Mouse (Mus musculus) midbrain, embryonic 13.5 days (tissue): Measurements from ENCODE around the gene Rai1. TPM values are rescaled to one million over a fixed set of nuclear protein-coding genes. Genes with fewer than 3 reads are reported as not detected.

Experiments
- ATAC-seq: fragments of 200-750 bp; cut with Nextera tagmentation; 2 replicates; pipeline ENCODE4 v1.8.0; 2017; ENCODE audit warnings: mild to moderate bottlenecking, moderate TSS enrichment, moderate library complexity
- H3K27ac ChIP-seq: fragments of 300-500 bp; sonication (generic); 2 replicates; pipeline ENCODE4 v1.5.1; 2015; ENCODE audit warnings: inconsistent platforms, mild to moderate bottlenecking, moderate library complexity
- H3K27me3 ChIP-seq: fragments of 300-500 bp; sonication (generic); 2 replicates; pipeline ENCODE4 v1.6.1; 2015; ENCODE audit warnings: mild to moderate bottlenecking, inconsistent platforms
- H3K36me3 ChIP-seq: fragments of 300-500 bp; sonication (generic); 2 replicates; pipeline ENCODE4 v1.6.1; 2015; ENCODE audit warnings: mild to moderate bottlenecking, inconsistent platforms
- H3K4me1 ChIP-seq: fragments of 300-500 bp; sonication (generic); replicated peaks from 2 replicates; pipeline ENCODE4 v1.6.1; 2015; ENCODE audit warnings: inconsistent platforms
- H3K4me2 ChIP-seq: fragments of 300-500 bp; sonication (generic); replicated peaks from 2 replicates; pipeline ENCODE4 v1.6.1; 2015; ENCODE audit warnings: moderate library complexity, mild to moderate bottlenecking, inconsistent platforms
- H3K4me3 ChIP-seq: fragments of 300-500 bp; sonication (generic); replicated peaks from 2 replicates; pipeline ENCODE4 v1.5.1; 2015; ENCODE audit warnings: mild to moderate bottlenecking, inconsistent platforms
- H3K9ac ChIP-seq: fragments of 300-500 bp; sonication (generic); replicated peaks from 2 replicates; pipeline ENCODE4 v1.6.1; 2015; ENCODE audit warnings: mild to moderate bottlenecking, inconsistent platforms
- H3K9me3 ChIP-seq: fragments of 300-500 bp; sonication (generic); 2 replicates; pipeline ENCODE4 v1.6.1; 2016; ENCODE audit warnings: mild to moderate bottlenecking, inconsistent platforms
- WGBS: fragments of 180-500 bp; shearing (Covaris S2); methylation state at CpG from one replicate; pipeline ENCODE4 v1.1.7; 2015; 5-methylcytosine and 5-hydroxymethylcytosine counted together
- polyA plus RNA-seq: library from polyadenylated mRNA; unstranded; fragments of >200 nt; fragmentation: Nextera tagmentation; extraction: Ambion mirVana; gene quantifications from 2 replicates; pipeline ENCODE4 v1.2.1, GENCODE M21; 2015

The Rai1 gene
- polyA plus RNA-seq, 1 experiment from 2014 or later, result 32.7 TPM

- Histone ChIP-seq H3K27ac (peak overlapping the region; percentile 90), H3K4me1 (peaks cover 70% of the 10 kb centered on the region), H3K9me3 (no peaks in the 10 kb centered on the region), H3K4me3 (0 out of 2 replicates have a peak overlapping the region, but pooled peaks have one; percentile 49), H3K4me2 (peak overlapping the region; percentile 63), H3K9ac (peak overlapping the region; percentile 76), H3K36me3 (no peaks in the 10 kb centered on the region), H3K27me3 (no peaks in the 10 kb centered on the region)
- 10% methylated on average over 4 of the region's 4 CpGs for WGBS
- no peak for ATAC-seq
Measured at GRCm38 (mm10) chr11:60113624-60114023, 8.8 kb downstream of the Rai1 start.

DNA sequence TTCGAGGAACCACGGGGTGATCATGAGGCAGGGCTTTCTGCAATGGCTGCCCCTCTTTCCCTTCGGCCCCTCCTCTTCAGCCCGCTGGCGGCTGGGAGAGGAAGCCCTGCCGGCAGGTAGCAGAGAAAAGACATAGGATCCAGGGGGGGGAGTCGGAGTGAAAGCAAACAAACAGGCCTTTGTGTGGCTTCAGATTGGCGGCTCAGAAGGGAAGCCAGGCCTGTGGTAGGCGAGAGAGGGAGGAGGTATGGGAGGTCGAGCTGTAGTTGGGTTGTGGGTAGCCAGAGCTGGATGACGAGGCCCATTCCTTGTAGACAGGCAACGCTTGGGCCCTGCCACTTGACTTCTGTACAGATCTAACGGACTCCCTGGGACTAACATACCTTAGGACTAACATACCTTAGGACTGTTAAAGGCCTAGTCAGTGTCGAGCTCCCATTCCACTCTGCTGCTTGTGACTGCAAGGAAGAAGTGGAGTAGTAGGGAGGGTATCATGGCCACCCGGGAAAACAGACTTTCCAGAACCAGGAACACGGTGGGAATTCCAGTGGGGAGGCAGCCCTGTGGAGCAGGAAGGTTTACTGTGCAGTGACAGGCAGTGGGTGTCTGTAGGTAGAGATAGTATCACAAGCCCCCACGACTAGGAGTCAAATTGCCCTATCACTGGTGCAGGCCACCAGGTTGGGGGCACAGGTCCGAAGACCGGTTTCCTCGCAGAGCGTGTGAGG lies 9.6 kb downstream of the Rai1 start:
- WGBS, result under 1% methylated on average over 20 of the region's 21 CpGs
- H3K4me2 ChIP-seq, result peak overlapping the region; percentile 63
- H3K27me3 ChIP-seq, result no peaks in the 10 kb centered on the region
- peak overlapping the region; percentile 76 for H3K9ac ChIP-seq
- peak overlapping the region; percentile 90 for H3K27ac ChIP-seq
- H3K36me3 ChIP-seq, result no peaks in the 10 kb centered on the region
- peak; percentile 58 for ATAC-seq
- peak overlapping the region; percentile 49 for H3K4me3 ChIP-seq
- H3K9me3 ChIP-seq, result no peaks in the 10 kb centered on the region
- peaks cover 62% of the 10 kb centered on the region for H3K4me1 ChIP-seq

DNA sequence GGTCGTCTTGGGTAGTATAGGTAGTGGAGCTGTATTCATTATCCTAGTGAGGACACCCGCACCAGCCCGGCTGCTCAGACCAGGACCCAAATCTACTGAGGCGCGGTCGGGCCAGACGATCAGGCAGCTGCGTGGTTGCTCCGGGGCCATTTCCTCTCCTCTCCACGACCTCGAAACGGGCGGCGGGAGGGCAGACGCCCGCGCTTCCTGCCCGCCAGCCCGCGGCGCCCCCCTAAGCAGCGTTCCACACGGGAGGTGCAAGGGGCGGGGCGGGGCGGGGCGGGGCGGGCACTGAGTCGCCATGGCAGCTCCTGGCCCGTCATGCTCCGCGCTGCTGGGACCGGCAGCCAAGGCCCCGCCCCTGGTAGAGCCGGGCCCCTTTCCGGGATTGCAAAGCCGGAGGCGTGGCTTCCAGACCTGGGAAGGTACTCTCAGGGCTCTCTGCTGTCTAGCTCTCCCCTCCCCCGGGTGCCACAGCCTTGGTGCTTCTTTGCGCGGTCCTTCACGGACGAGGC lies 10.3 kb downstream of the Rai1 start:
- H3K9ac ChIP-seq, result peak overlapping the region; percentile 76
- H3K27ac ChIP-seq, result peak overlapping the region; percentile 90
- no peaks in the 10 kb centered on the region for H3K27me3 ChIP-seq
- H3K4me3 ChIP-seq, result peak overlapping the region; percentile 49
- H3K4me2 ChIP-seq, result peak overlapping the region; percentile 63
- H3K4me1 ChIP-seq, result peaks cover 58% of the 10 kb centered on the region
- WGBS, result under 1% methylated on average over 37 of the region's 43 CpGs
- peak; percentile 94 for ATAC-seq
- H3K36me3 ChIP-seq, result no peaks in the 10 kb centered on the region
- no peaks in the 10 kb centered on the region for H3K9me3 ChIP-seq

DNA sequence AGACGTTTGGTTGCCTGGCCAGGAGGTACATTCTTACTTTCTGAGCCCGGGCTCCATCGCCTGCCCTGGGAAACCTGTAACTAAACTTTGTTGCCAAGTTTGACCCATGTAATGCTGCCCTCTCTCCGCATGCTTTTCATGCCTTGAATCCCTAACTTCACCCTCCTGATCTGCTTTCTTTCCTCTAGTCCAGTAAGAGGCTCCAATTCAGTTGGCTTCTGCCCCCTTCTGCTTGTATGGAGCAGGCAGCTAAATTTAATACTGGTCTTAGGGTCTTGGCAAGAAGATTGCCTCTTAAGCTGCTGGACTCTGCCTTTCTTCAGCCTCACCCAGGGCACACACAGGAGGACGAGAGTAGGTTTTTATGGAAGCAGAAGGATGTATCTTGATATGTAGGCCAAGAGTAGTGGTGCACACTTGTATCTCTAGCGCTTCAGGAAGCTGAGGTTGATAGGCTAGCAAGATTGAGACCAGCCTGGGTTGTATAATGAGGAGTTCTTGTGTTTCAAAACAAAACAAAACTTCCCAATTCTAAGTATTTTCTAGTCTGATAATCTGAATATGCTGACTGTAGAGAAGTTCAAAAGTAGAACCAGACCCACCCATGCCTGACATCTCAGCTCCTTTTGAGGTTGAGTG lies 10.9 kb downstream of the Rai1 start:
- 34% methylated on average over 6 of the region's 6 CpGs for WGBS
- no peaks in the 10 kb centered on the region for H3K36me3 ChIP-seq
- H3K9ac ChIP-seq, result peak overlapping the region; percentile 76
- no peaks in the 10 kb centered on the region for H3K27me3 ChIP-seq
- peak overlapping the region; percentile 90 for H3K27ac ChIP-seq
- H3K4me2 ChIP-seq, result peak overlapping the region; percentile 63
- peaks cover 61% of the 10 kb centered on the region for H3K4me1 ChIP-seq
- H3K4me3 ChIP-seq, result peak overlapping the region; percentile 49
- ATAC-seq, result no peak
- no peaks in the 10 kb centered on the region for H3K9me3 ChIP-seq

DNA sequence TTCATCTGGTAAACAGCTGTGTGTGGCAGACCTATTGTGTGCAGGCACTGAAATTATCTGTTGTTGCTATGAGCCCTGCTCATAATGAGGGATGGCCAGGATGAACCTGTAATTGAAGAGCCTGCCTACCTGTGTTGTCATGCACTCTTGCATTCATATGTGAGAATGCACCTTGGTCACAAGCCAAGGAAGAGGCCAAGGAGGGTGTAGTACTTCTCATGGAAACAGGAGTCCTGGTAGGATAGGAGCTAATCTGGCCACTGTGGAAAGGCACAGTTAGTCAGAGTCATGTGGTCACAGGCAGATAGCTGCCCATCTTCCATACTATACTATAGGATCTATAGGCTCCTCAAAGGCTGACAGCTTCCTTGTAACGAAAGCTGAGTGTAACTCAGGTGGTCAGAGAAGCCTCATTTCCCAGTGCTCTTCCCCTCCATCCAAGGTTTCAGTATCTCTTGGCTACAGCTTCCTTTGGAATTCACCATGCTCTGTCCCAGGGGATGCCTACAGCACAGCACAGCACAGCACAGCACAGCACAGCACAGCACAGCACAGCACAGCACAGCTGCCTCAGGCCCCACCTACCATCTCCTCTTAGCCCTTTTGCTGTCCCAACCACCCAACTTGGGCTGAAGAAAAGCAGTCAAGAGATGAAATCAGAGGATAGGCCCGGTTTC lies 15.9 kb downstream of the Rai1 start:
- Histone ChIP-seq H3K9me3 (no peaks in the 10 kb centered on the region), H3K36me3 (no peaks in the 10 kb centered on the region), H3K27me3 (no peaks in the 10 kb centered on the region), H3K4me1 (peaks cover 19% of the 10 kb centered on the region), H3K4me3 (no peak overlapping the region), H3K9ac (no peak overlapping the region), H3K4me2 (no peak overlapping the region), H3K27ac (no peak overlapping the region)
- 88% methylated on average over 2 of the region's 2 CpGs for WGBS
- ATAC-seq, result peak; percentile 37; the same call in 1 of the 2 replicates

- no peak overlapping the region for H3K4me2 ChIP-seq
- H3K27ac ChIP-seq, result no peak overlapping the region
- ATAC-seq, result no peak
- no peaks in the 10 kb centered on the region for H3K27me3 ChIP-seq
- no peak overlapping the region for H3K9ac ChIP-seq
- H3K4me3 ChIP-seq, result no peak overlapping the region
- no peaks in the 10 kb centered on the region for H3K9me3 ChIP-seq
- H3K36me3 ChIP-seq, result no peaks in the 10 kb centered on the region
- H3K4me1 ChIP-seq, result peaks cover 27% of the 10 kb centered on the region
Measured at GRCm38 (mm10) chr11:60122611-60123010, 17.8 kb downstream of the Rai1 start.

- H3K4me1 ChIP-seq, result peaks cover 26% of the 10 kb centered on the region
- peak overlapping the region; percentile 15; the same call in 1 of the 2 replicates for H3K27ac ChIP-seq
- H3K4me2 ChIP-seq, result no peak overlapping the region
Measured at GRCm38 (mm10) chr11:60127048-60127447, 22.2 kb downstream of the Rai1 start.

DNA sequence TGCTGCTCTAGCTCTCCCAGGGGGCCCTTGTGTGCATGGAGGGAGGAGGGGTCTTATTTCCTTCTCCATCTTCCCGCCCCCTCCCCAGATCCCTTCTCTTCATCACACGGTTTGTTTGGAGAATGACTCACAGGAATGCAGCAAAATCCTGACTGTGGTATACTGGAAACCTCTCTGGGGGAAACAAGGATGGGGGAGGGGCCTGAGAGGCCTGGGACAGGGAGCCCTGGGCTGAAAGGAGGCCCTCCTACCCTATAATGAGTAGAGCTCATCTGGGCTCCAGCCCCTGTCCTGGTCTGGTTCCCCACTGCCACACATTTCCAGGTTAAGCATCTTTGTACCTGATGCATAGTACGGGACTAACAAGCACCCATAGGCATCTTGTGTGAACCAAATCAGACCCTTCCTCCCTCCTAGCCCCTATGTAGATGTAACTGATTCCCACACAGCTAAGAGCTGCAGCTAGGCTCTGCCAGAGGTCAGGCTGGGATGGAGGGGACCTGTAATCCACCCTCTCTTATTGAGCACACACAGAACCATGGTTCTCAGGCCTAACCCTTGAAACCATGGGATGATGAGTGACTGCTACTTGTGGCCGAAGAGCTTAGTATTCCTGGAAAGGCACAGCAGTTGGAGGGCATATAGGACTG lies 23.2 kb downstream of the Rai1 start:
- no peak overlapping the region for H3K9ac ChIP-seq
- H3K9me3 ChIP-seq, result no peaks in the 10 kb centered on the region
- H3K27ac ChIP-seq, result no peak overlapping the region
- H3K27me3 ChIP-seq, result no peaks in the 10 kb centered on the region
- ATAC-seq, result no peak
- WGBS, result 52% methylated on average over 4 of the region's 4 CpGs
- no peak overlapping the region for H3K4me3 ChIP-seq
- peaks cover 26% of the 10 kb centered on the region for H3K4me1 ChIP-seq
- no peak overlapping the region for H3K4me2 ChIP-seq
- H3K36me3 ChIP-seq, result no peaks in the 10 kb centered on the region

More at GRCm38 (mm10) chr11:60127048-60127447, 22.2 kb downstream of the Rai1 start:
- H3K9ac ChIP-seq, result no peak overlapping the region
- H3K36me3 ChIP-seq, result no peaks in the 10 kb centered on the region
- no peaks in the 10 kb centered on the region for H3K9me3 ChIP-seq
- no peak overlapping the region for H3K4me3 ChIP-seq
- no peak for ATAC-seq
- H3K27me3 ChIP-seq, result no peaks in the 10 kb centered on the region

DNA sequence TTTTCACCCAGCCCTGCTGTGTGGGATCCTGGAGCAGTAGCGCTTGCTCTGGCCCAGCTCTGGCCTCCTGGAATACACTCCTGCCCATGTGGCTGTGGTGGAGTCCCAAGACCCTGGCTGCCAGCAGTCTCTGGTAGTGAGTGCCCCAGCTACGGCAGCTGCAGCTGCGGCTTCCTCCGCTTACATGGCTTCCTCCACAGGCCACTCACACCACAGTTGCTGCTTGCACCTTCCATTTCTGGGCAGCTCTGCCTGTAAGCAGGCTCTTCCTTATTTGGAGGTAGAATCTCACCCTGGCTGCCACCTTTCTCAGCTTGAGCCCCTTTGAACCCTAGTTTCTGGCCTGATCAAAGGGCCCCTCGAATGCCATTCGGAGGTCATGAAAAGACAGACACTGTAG lies 25.7 kb downstream of the Rai1 start:
- Histone ChIP-seq H3K36me3 (no peaks in the 10 kb centered on the region), H3K9ac (no peak overlapping the region), H3K27me3 (no peaks in the 10 kb centered on the region), H3K4me3 (no peak overlapping the region), H3K27ac (peak overlapping the region; percentile 56; the same call in 1 of the 2 replicates), H3K4me2 (no peak overlapping the region), H3K4me1 (peaks cover 39% of the 10 kb centered on the region), H3K9me3 (no peaks in the 10 kb centered on the region)
- WGBS, result 86% methylated on average over 6 of the region's 6 CpGs
- no peak for ATAC-seq

- H3K4me2 ChIP-seq, result no peak overlapping the region
- H3K36me3 ChIP-seq, result no peaks in the 10 kb centered on the region
- no peak for ATAC-seq
- H3K4me1 ChIP-seq, result peaks cover 31% of the 10 kb centered on the region
- WGBS, result 91% methylated on average over 1 of the region's 1 CpGs
- no peaks in the 10 kb centered on the region for H3K9me3 ChIP-seq
- no peak overlapping the region for H3K9ac ChIP-seq
- no peaks in the 10 kb centered on the region for H3K27me3 ChIP-seq
- H3K4me3 ChIP-seq, result no peak overlapping the region
- H3K27ac ChIP-seq, result no peak overlapping the region
Measured at GRCm38 (mm10) chr11:60132061-60132460, 27.2 kb downstream of the Rai1 start.

- Histone ChIP-seq H3K9ac (no peak overlapping the region), H3K36me3 (no peaks in the 10 kb centered on the region), H3K27me3 (no peaks in the 10 kb centered on the region), H3K27ac (no peak overlapping the region), H3K4me3 (no peak overlapping the region), H3K9me3 (no peaks in the 10 kb centered on the region), H3K4me1 (peaks cover 34% of the 10 kb centered on the region), H3K4me2 (no peak overlapping the region)
- ATAC-seq, result no peak
- WGBS, result 90% methylated on average over 1 of the region's 1 CpGs
Measured at GRCm38 (mm10) chr11:60136491-60136890, 31.7 kb downstream of the Rai1 start.

DNA sequence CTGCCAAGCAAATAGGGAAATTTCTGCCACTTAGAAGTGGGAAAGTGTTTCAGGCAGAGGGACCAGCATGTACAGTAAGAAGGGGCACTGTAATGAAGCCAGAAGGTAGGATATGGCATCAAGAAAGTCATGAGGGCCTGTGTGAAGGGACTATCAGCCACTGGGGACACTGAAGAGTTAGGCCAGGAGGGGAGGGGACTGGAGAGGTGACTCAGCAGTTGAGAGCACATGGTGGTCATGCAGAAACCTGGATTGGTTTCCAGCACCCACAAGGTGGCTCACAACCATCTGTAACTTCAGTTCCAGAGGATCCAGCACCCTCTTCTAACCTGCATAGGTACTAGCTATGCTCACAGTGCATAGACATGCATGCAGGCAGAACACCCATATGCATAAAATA lies 32.4 kb downstream of the Rai1 start:
- Histone ChIP-seq H3K27me3 (no peaks in the 10 kb centered on the region), H3K9me3 (no peaks in the 10 kb centered on the region), H3K4me2 (no peak overlapping the region), H3K36me3 (no peaks in the 10 kb centered on the region), H3K4me1 (peaks cover 40% of the 10 kb centered on the region), H3K4me3 (no peak overlapping the region), H3K27ac (no peak overlapping the region), H3K9ac (no peak overlapping the region)
- ATAC-seq, result no peak
